Mouse (Mus musculus): ENCODE data around the gene Itga10. TPM values are rescaled to one million over a fixed set of nuclear protein-coding genes. Genes with fewer than 3 reads are reported as not detected.
"Not testable (repeated sequence)": the region's sequence is repeated elsewhere in the genome, so short reads cannot be mapped to it uniquely, and the experiment has no call there.

Gene Itga10
- total RNA-seq, 2 experiments from 2014 or later: 2.4 TPM

DNA sequence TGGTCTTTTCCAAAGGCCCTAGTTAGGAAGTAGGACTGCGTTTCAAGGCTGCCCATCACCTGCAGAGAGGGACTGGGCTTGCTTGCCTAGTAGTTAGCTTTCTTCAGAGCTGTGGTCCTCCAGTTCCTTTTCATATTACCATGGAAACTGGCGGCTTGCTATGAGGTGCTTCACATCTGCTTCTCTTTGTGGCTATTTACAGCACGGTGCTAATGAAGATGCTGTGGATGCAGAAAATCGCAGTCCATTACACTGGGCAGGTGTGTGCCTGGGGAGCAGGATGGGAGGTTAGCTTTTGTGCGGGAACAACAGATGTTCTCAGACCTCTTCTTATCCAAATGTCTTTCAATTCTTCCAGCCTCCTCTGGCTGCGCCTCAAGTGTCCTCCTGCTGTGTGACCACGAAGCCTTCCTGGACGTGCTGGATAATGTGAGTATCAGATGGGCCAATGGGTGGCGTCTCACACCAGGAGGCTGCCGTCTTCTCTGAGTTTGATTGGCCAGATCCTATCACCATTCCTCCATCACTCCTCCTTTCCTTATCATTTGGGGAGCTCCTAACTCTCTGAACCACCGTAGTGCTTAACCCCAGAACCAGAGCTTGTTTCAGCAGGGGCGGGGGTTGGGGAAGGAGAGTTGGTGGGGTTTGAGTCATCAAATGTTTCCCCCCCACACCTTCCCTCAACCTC lies 35.0 kb downstream of the Itga10 start:
- DNase-seq (ENCODE audit: low spot score in 2 of 2): no peak

DNA sequence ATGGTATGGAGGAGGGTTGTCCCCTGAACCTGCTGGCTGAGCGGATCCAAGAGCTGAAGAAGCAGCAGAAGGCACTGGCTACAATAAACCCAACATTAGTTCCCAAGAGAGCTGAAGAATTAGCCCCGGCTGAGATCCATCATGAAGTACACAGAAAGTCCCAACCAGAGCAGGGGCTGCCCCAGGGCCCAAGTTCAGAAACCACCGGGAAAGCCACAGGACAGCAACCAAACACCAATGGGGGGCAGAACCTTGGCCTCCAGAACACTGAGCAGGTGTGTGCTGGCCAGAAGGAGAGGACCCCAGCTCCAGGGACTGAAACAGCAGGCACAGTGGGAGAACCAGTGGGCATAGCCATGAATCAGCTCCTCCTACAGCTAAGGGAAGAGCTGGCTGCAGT lies 38.1 kb downstream of the Itga10 start:
- DNase-seq (ENCODE audit: low spot score in 2 of 2): no peak

DNA sequence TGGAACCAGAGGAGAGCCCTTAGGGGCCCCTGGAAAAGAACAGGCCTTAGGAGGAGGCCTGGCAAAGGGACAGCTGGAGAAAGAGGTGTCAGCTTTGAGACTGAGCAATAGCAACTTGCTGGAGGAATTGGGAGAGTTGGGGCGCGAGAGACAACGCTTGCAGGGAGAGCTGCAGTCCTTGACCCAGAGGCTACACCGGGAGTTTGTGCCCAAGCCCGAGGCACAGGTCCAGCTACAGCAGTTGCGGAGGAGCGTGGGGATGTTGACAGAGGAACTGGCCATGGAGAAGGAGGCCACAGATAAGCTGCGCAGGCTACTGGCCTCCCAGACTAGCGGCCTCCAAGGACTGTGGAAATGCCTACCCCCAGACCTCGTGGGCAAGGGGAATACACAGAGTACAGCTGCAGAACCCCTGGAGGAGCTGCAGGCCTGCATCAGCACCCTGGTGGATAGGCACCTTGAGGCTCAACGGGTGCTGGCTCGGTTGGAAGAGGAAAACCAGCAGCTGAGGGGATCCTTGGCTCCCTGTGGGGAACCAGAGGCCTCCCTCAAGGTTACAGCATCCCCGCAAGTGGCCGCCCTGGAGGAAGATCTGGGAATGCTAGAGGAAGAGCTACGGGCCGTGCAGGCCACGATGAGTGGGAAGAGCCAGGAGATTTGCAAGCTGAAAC lies 38.9 kb downstream of the Itga10 start:
- no peak for DNase-seq (ENCODE audit: low spot score in 2 of 2)

DNA sequence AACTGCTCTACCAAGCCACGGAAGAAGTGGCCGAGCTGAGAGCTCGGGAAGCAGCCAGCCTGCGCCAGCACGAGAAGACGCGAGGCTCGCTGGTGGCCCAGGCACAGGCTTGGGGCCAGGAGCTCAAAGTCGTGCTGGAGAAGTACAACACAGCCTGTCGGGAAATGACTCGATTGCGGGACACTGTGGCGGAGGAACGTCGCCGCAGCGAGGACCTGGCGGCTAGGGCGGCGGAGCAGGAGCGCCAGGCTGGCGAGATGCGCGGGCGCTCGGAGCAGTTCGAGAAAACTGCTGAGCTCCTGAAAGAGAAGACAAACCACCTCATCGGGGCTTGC lies 39.4 kb downstream of the Itga10 start:
- DNase-seq (ENCODE audit: low spot score in 2 of 2): no peak

DNA sequence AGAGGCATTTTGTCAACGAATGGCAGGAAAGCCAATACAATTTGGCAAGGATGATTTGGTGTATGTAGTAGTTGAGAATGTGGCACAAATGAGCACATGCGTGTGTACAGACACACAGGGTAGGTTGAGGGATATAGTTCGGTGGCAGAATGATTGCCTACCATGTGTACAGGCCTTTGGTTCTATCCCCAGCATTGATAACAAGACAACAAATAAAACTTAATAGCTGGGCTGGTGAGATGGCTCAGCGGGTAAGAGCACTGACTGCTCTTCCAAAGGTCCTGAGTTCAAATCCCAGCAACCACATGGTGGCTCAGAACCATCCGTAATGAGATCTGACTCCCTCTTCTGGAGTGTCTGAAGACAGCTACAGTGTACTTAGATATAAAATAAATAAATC lies 40.7 kb downstream of the Itga10 start:
- DNase-seq (ENCODE audit: low spot score in 2 of 2): not testable (repeated sequence)

DNA sequence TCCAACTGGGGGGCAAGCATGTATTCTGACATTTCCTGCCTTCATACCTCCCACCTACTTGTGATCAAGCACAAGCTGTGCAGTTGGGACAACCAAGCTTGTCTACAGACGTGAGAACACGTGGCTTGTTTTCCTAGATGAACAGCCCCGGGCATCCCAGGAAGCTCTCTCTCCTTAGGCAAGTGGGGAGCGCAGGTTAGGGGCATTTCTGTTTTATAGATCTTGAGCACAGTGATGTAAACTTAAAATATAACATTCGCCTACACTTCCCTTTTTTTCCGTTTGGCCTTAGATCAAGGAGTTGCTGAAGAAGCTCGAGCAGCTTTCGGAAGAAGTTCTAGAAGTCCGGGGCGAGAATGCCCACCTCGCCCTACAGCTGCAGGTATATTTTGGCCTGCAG lies 43.5 kb downstream of the Itga10 start:
- DNase-seq (ENCODE audit: low spot score in 2 of 2): no peak

DNA sequence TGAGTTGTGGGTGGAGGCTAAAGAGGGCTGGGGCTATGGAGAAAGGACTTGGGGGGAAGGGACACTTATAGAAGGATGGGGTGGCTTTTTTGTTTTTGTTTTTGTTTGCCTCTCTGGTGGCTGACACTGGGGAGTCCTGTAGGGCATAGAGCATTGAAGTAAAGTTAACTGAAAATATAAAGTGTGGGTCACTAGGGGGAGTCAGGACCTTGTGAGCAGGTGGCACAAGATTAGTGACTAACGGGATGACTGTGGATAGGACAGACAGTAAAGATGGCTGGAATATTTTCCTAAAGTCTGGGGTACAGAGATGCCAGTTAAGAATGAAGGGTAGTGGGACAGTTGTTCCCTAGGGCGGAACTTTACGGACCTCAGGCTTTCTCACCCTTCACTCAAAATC lies 44.9 kb downstream of the Itga10 start:
- DNase-seq (ENCODE audit: low spot score in 2 of 2): no peak

DNA sequence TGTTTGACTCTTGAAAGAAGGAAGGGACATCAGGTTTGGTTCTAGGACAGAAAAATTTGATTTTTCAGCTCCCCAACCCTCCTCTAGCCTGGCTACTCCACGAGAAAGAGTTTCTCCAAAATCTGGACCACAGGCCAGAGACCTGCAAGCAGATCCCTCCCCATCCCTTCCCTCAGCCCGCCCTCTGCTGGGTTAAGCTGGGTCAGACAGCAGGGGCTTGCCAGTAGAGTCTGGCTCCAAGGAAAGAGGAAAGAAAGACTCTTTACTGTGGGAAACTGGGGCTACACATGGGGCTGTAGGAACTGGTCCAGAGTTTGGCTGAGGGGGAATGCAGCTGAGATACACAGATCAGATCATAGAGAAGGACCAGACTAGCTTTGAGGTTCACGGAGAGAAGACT lies 47.1 kb downstream of the Itga10 start:
- no peak for DNase-seq (ENCODE audit: low spot score in 2 of 2)

DNA sequence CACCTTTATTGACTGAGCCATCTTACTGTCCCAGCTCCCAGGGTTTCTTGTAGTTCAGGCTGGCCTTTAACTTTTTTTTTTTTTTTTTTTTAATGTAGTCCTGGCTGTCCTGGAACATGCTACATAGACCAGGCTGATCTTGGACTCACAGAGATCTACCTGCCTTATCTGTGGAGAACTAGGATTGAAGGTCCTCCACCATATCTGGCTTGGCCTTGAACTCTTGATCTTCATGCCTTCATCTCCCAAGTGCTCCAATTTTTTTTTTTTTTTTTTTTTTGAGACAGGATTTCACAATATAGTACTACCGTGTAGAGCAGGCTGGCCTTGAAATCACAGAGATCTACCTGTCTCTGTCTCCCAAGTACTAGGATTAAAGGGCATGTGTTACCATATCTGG lies 48.2 kb downstream of the Itga10 start:
- DNase-seq (ENCODE audit: low spot score in 2 of 2): no peak

DNA sequence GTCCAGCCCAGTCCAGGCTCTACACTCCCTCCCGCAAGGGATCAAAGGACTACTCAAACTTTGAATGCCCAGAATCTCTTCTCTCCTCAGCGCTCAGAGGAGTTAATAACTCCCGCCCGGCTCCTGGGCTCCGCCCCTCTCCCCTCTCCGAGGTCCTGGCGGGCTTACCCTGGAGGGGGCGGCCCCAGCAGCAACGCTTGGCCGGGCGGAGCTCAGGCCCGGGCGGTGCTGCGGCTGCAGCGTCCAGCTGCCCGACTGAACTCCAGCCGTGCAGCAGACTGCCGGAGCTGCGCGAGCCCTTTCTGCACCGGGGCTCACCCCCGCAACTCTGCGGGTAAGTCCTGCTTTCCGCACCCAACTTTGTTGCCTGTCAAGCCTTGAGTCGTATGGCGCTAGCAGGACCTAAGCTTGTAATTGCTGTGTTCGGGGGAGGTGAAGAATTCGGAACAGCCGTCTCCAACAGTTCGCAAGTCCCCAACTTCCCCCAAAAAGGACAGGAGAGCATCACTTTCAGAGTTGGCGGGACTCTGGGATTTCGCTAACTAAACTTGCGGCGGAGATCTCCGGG lies 50.9 kb downstream of the Itga10 start, which contains the start of gene Pias3:
Pias3 (plus strand) TSS at position 187 of the 568 bp plus-strand sequence.
- DNase-seq (ENCODE audit: low spot score in 2 of 2): peak; percentile 64 to 74

DNA sequence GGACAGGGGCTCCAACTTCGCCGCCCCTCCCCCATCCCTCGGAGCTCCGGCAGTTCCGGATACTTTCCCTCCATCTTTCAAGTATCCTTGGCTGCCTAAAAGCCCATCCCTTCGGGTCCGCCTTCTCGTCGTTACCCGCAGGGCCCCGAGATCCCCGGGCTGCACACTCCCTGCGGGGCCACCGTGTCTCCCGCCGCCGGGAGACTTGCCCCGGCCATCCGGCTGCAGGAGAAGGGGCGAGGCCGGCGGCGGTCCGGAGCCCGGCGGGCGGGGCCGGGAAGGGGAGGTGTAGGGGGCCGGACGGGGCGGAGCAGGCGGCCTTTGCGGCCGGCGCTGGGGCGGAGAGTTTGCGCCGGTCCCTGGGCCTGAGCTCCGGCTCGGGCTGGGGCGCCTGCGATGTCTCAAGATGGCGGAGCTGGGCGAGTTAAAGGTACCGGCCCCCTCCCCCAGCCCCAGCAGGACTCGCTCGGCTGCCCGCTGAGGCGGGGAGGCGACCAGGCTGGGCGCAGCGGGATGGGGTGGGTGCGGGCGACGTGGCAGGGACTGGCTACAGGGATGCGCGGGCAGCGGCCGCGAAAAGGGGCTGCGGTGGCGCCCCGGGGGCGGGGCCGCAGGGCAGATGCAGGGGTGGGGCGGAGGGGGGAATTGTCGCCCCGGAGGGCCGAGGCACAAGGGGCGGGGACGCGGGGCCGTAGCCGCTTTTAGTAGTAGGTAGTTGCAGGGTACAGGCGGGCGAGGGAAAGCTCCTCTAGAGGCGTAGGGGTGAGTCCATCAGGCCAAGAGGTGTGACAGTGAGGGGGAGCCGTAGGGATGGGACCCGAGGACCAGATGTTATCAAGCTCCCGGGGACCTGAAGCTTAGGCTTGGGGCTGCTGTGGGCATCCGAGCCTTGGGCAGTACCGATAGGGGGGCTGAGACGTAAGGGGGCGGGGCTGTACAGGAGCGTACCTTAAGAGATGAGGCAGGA lies 51.7 kb downstream of the Itga10 start:
- peak; percentile 83 to 84 for DNase-seq (ENCODE audit: low spot score in 2 of 2)

DNA sequence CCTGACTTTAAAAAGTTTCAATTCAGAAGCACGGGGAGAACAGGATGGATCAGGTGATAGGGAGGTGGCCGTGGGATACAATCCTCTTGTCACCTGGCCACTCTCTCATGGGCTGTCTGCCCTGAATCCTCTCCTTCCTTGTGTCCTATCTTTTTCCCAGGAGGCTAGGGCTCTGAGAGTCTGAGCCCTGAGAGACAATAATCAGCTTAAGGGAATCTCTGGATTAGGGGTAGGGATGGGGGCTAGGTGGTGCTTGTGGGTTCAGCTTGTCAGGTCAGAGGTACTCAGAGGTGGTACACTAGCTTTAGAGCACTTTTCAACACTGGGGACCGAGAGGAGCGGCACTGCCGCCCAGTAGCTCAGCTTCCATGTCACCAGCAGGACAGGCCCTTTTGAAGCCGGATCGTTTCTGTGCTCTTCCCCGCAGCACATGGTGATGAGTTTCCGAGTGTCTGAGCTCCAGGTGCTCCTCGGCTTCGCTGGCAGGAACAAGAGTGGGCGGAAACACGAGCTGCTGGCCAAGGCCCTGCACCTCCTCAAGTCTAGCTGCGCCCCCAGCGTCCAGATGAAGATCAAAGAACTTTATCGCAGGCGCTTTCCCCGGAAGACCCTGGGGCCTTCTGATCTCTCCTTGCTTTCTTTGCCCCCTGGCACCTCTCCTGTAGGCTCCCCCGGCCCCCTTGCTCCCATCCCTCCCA lies 53.8 kb downstream of the Itga10 start:
- no peak for DNase-seq (ENCODE audit: low spot score in 2 of 2)

DNA sequence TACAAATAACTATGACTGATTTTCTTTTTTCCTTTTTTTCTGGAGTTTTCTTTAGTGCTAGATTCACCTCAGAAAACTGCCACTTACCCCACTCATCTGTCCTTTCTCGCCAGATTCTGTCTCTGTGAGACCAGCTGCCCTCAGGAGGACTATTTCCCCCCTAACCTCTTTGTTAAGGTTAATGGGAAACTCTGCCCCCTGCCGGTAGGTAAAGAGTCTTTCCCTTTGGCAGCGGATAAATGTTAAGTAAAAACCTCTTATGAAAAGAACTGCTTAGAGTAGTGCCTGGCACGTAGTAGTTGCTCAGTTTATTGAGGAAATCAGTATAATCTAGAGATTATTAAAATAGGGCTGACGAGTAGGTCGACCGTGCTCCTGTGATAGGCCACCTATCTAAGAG lies 55.0 kb downstream of the Itga10 start:
- DNase-seq (ENCODE audit: low spot score in 2 of 2): no peak

DNA sequence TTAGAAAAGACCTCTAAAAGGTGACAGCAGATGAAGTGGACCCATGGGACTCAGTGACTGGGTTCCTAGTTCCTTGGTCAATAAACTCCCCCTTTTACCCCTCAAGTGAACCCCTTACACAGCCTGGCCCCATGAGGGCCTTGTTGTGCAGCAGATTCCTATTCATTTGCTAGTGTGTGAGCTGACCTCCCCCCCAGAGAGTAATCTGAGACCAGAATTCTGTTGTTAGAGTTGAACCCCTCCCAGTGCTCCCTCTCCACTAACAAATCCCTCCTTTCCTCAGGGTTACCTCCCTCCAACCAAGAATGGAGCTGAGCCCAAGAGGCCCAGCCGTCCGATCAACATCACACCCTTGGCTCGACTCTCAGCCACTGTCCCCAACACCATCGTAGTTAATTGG lies 55.6 kb downstream of the Itga10 start:
- DNase-seq (ENCODE audit: low spot score in 2 of 2): no peak

DNA sequence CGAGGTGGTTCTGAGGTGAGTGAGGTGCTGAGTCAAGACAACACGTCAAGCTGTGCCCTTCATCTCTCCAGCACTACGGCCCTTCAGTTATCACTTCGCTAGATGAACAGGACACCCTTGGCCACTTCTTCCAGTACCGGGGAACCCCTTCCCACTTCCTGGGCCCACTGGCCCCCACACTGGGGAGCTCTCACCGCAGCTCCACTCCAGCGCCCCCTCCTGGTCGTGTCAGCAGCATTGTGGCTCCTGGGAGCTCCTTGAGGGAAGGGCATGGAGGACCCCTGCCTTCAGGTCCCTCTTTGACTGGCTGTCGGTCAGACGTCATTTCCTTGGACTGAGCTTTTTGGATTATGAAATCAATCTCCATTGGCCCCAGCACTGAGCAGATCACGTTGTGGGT lies 59.4 kb downstream of the Itga10 start:
- DNase-seq (ENCODE audit: low spot score in 2 of 2): no peak

DNA sequence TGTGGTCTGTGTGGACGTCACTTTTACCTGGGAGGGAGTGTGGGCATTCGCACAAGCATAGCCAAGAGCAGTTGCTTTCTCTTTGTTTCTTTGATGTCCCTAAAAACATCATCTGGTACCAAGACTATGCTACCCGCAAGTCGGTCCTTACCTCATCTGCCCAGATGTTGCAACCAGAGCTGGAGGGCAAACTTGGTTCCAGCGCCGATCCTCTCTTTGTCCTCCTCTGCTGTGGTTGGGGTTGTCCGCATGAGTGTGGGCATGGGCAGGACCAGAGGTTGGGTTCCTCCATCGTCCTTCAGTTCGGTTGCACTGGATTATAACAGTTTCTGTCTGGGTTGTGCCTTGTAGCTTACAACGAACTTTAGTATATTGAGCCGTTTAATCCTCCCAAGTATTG lies 60.8 kb downstream of the Itga10 start:
- no peak for DNase-seq (ENCODE audit: low spot score in 2 of 2)

DNA sequence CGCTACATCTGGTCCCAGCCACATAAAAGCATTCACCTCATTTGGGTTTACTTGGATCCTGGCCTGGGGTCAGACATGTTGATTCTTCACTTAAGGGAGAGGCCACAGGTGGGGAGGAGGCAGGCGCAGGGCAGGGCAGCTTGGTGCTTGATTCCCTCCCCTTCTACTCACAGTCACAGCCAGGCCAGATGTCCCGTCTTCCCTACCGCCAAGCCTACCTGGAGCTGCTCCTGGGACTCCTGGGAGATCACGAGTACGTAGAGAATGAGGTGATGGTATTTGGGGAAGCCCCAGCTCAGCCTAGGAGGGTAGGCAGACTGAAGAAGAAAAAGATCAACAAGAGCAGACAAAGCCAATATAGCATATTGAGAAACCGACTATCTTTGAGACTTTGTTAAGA lies 61.6 kb downstream of the Itga10 start:
- no peak for DNase-seq (ENCODE audit: low spot score in 2 of 2)

DNA sequence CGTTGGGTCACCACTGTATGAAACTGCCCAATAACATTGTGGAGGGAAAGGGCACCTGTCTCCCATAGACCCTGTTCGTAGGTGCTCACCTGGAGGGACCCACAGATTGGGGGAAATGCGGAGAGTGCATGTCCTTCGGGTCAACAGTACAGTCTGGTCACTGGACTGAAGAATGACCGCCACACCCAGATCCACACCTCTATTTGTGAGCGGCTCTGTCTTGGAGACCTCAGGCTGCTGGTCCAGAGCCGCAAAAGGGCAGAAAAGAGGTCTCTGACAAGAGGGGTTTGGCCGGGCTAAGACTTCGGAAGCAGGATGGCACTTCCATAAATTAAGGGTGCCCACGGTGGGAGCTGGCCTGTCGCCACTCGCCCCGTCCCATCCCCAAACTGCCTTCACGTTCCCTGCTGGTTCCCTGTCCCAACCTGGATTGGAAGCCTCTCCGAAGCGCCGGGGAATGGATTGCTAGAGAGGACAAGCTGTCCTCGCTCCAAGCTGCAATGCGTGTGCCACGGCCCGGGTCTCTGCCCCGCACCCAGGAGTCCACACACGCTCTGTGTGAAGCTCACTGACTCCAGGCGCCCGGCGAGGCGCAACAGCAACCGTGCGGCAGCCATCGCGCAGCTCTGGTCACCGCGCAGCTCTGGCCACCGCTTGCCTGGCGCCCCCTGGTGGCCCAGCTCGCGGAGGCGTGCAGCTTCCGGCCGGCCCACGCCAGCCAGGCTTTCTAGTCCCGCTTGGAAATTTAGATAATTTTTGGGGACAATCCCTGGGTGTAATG lies 62.7 kb downstream of the Itga10 start, which contains the start of gene Nudt17:
Nudt17 (minus strand) TSS at position 660 of the 781 bp plus-strand sequence.
- DNase-seq (ENCODE audit: low spot score in 2 of 2): peak; percentile 58 to 80

DNA sequence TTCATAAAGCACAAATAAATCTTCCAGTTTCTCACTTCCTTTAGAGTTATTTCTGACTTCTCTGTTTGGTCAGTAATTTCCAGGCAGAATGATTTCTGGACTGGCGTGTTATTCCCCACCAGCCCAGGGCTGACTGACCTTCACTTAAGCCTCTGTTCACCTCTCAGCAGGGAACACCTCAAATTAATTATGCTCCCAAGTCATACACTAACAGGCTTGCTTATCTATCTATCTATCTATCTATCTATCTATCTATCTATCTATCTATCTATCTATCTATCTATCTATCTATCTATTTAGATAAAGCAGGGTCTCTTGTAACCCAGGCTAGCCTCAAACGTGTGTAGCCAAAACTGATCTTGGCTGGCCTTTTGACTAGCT lies 63.3 kb downstream of the Itga10 start:
- DNase-seq (ENCODE audit: low spot score in 2 of 2): no peak

Measured in adrenal gland, postnatal 4 days (tissue).